Comparison of ENCODE assay signal across 23 mouse cellular contexts in genomic region chr3:27663221-27663620, GRCm38 (mm10). TPM values are rescaled to one million over a fixed set of nuclear protein-coding genes. Genes with fewer than 3 reads are reported as not detected.
DNase-seq lines count a peak whose midpoint lies in the region; ATAC-seq and TF ChIP-seq lines count a peak whose summit lies in the region.
"Had no signal": no experiment of that assay in that cellular context is flagged by ENCODE, and none has a peak within 500 bp of the region (broad histone marks: within the 10 kb centered on the region; RNA-seq: fewer than 3 reads in every experiment).

No protein-coding gene starts in this region.

- no peaks in the 10 kb centered on the region for H3K9me3 ChIP-seq in heart, embryonic 14.5 days (ENCODE audit: control insufficient read depth, low read length)
- H3K9me3 ChIP-seq in kidney, embryonic 16.5 days (ENCODE audit: low read length), result no peaks in the 10 kb centered on the region
- H3K9me3 ChIP-seq: embryonic facial prominence, embryonic 15.5 days; forebrain, embryonic 10.5 days; G1E; limb, embryonic 10.5 days; neural tube, embryonic 13.5 days had no signal

- H3K4me3 ChIP-seq in heart, embryonic 14.5 days (ENCODE audit: control insufficient read depth in 1 of 2, insufficient read depth in 1 of 2, low read depth in 1 of 2, low read length in 2 of 2), result no peak overlapping the region
- H3K4me3 ChIP-seq in kidney, embryonic 16.5 days (ENCODE audit: low read length), result no peak overlapping the region
- H3K4me3 ChIP-seq in kidney, adult 2 months (ENCODE audit: insufficient read depth, low read depth, low read length), result no peak overlapping the region
- H3K4me3 ChIP-seq in embryonic fibroblast, embryonic 13.5 days (ENCODE audit: insufficient read depth, low read length), result no peak overlapping the region
- H3K4me3 ChIP-seq: embryonic facial prominence, embryonic 15.5 days; forebrain, embryonic 10.5 days; limb, embryonic 10.5 days; neural tube, embryonic 13.5 days had no signal

- H3K27ac ChIP-seq in heart, embryonic 14.5 days (replicated peaks in 1 of 2; ENCODE audit: control insufficient read depth in 1 of 2, insufficient read depth in 1 of 2, low read depth in 2 of 2, low read length in 2 of 2), result peak overlapping the region; percentile 62 to 69
- H3K27ac ChIP-seq in kidney, embryonic 16.5 days (ENCODE audit: low read length), result no peak overlapping the region
- H3K27ac ChIP-seq in kidney, adult 2 months (ENCODE audit: insufficient read depth, low read depth, low read length), result no peak overlapping the region
- H3K27ac ChIP-seq in embryonic fibroblast, embryonic 13.5 days (ENCODE audit: insufficient read depth, low read length), result peak overlapping the region; percentile 23; the same call in 1 of the 2 replicates
- H3K27ac ChIP-seq: embryonic facial prominence, embryonic 15.5 days; forebrain, embryonic 10.5 days; limb, embryonic 10.5 days; neural tube, embryonic 13.5 days had no signal

- peak; percentile 59 for DNase-seq in adrenal gland, adult 2 months
- no peak for DNase-seq in adrenal gland, postnatal 10 days
- DNase-seq in heart, adult 9 months (ENCODE audit: low spot score in 2 of 2), result no peak
- DNase-seq in kidney, adult 2 months, result no peak
- no peak for DNase-seq in frontal cortex, postnatal 10 days (ENCODE audit: low spot score in 2 of 2)
- DNase-seq: cerebellum, adult 18-20 months; cerebellum, postnatal 25 days; kidney, adult 11 months; kidney, postnatal 36 days; layer of hippocampus, adult 9-11 months; lung, adult 18-20 months; lung, postnatal 14 days; midbrain, embryonic 14.5 days; thymus, postnatal 14 days had no signal

- no peaks in the 10 kb centered on the region for H3K27me3 ChIP-seq in heart, embryonic 14.5 days (ENCODE audit: control insufficient read depth, insufficient read depth, low read length)
- H3K27me3 ChIP-seq in kidney, embryonic 16.5 days (ENCODE audit: insufficient read depth, low read length), result no peaks in the 10 kb centered on the region
- no peaks in the 10 kb centered on the region for H3K27me3 ChIP-seq in kidney, adult 2 months (replicated peaks; ENCODE audit: control insufficient read depth, insufficient read depth, low read length)
- H3K27me3 ChIP-seq: embryonic facial prominence, embryonic 15.5 days; neural tube, embryonic 13.5 days had no signal

- WGBS in heart, embryonic 14.5 days, result 26% methylated on average over 5 of the region's 5 CpGs
- 30% methylated on average over 5 of the region's 5 CpGs for WGBS in kidney, embryonic 16.5 days
- WGBS in kidney, adult 2 months, result 50% methylated on average over 5 of the region's 5 CpGs

- H3K4me1 ChIP-seq in heart, embryonic 14.5 days (ENCODE audit: control insufficient read depth in 2 of 2, insufficient read depth in 2 of 2, low read length in 2 of 2), result peaks cover 17 to 61% of the 10 kb centered on the region in 2 experiments
- H3K4me1 ChIP-seq in kidney, embryonic 16.5 days (ENCODE audit: insufficient read depth, low read length), result peaks cover 21% of the 10 kb centered on the region
- peaks cover 24% of the 10 kb centered on the region for H3K4me1 ChIP-seq in kidney, adult 2 months (ENCODE audit: control insufficient read depth, insufficient read depth, low read length)
- H3K4me1 ChIP-seq in embryonic fibroblast, embryonic 13.5 days (ENCODE audit: control insufficient read depth, insufficient read depth, low read length), result peaks cover 22% of the 10 kb centered on the region

- no peak overlapping the region for H3K4me2 ChIP-seq in heart, embryonic 14.5 days (ENCODE audit: low read length)
- no peak overlapping the region for H3K4me2 ChIP-seq in kidney, embryonic 16.5 days (replicated peaks; ENCODE audit: low read depth, low read length)
- H3K4me2 ChIP-seq: embryonic facial prominence, embryonic 15.5 days; neural tube, embryonic 13.5 days had no signal

- TF ChIP-seq POLR2A in kidney, adult 2 months (IDR thresholded peaks at IDR 0.05; ENCODE audit: low read depth, low read length), result no peak
- TF ChIP-seq POLR2A in embryonic fibroblast, embryonic 13.5 days (IDR thresholded peaks at IDR 0.05; ENCODE audit: low read depth, low read length), result no peak

- no peak for TF ChIP-seq CTCF in kidney, adult 2 months (conservative IDR thresholded peaks at IDR 0.05; ENCODE audit: insufficient read depth, insufficient read length, low read depth, low read length)
- TF ChIP-seq CTCF in embryonic fibroblast, embryonic 13.5 days (IDR thresholded peaks at IDR 0.05; ENCODE audit: borderline replicate concordance, insufficient read depth, low read length), result no peak

- H3K36me3 ChIP-seq in heart, embryonic 14.5 days (ENCODE audit: control insufficient read depth, insufficient read depth, low read length), result no peaks in the 10 kb centered on the region
- H3K36me3 ChIP-seq in kidney, embryonic 16.5 days (ENCODE audit: insufficient read depth, low read length), result no peaks in the 10 kb centered on the region
- no peaks in the 10 kb centered on the region for H3K36me3 ChIP-seq in kidney, adult 2 months (ENCODE audit: control insufficient read depth, insufficient read depth, low read length)
- H3K36me3 ChIP-seq: embryonic facial prominence, embryonic 15.5 days; forebrain, embryonic 10.5 days; G1E; limb, embryonic 10.5 days; neural tube, embryonic 13.5 days had no signal

- H3K9ac ChIP-seq in heart, embryonic 14.5 days (ENCODE audit: low read length), result no peak overlapping the region
- H3K9ac ChIP-seq in kidney, embryonic 16.5 days (replicated peaks; ENCODE audit: low read length), result no peak overlapping the region
- H3K9ac ChIP-seq: embryonic facial prominence, embryonic 15.5 days; neural tube, embryonic 13.5 days had no signal

- ATAC-seq in heart, embryonic 14.5 days (ENCODE audit: insufficient number of reproducible peaks, insufficient read depth, low FRiP score, low read depth), result no peak
- peak; percentile 17; the same call in 1 of the 2 replicates for ATAC-seq in kidney, embryonic 16.5 days (ENCODE audit: low FRiP score, low TSS enrichment)
- ATAC-seq: hindbrain, embryonic 16.5 days had no signal

RNA-seq across cellular contexts. Expression of gene Fndc3b, which starts 47.9 kb away (rescaled TPM):
- 100 to 1,000 TPM in 1 of 2 experiments, 10 to 100 TPM in 1; 88.9 to 120 TPM for total RNA-seq in adrenal gland, adult 2 months (2021)
- polyA plus RNA-seq in adrenal gland, adult 2 months (2012; rRNA removed), result 15.5 and 27.9 TPM in 2 replicates
- 10 to 100 TPM; 80.0 to 81.2 TPM for total RNA-seq in adrenal gland, postnatal 10 days (2021)
- polyA plus RNA-seq in heart, embryonic 14.5 days (2014; fragmentation: Nextera tagmentation; extraction: Ambion mirVana), result 25.8 and 29.0 TPM in 2 replicates
- polyA plus RNA-seq in kidney, embryonic 16.5 days (2015; fragmentation: Nextera tagmentation; extraction: Ambion mirVana), result 29.8 and 30.4 TPM in 2 replicates
- polyA plus RNA-seq in kidney, adult 2 months (2012; rRNA removed), result 12.1 and 14.2 TPM in 2 replicates
- 130 and 144 TPM in 2 replicates for polyA plus RNA-seq in embryonic fibroblast, embryonic 13.5 days (2011; ENCODE audit: insufficient read length, low read depth, missing spikeins)
- polyA plus RNA-seq: G1E had no signal

Comparison
In these comparisons a context has a peak if more than half of its experiments do, and no peak if none do; other contexts are left out.
1. H3K27ac ChIP-seq: peak in heart, embryonic 14.5 days (2 of 2) and embryonic fibroblast, embryonic 13.5 days (single experiment); none in kidney, embryonic 16.5 days (single experiment) and kidney, adult 2 months (single experiment).